Mouse (Mus musculus) cortical plate, adult 2 months (tissue): ENCODE measurements around the gene Gvin1.
"Not testable (repeated sequence)": the region's sequence is repeated elsewhere in the genome, so short reads cannot be mapped to it uniquely, and the experiment has no call there.

Experiments
- CTCF ChIP-seq: fragments of 200-500 bp; IDR thresholded peaks from 2 replicates; pipeline ENCODE4 v1.5.1; 2011; ENCODE audit warnings: mild to moderate bottlenecking, control low read depth, low read length; ENCODE audit not compliant: insufficient read depth; ENCODE audit errors: extremely low read depth
- POLR2A ChIP-seq: fragments of 200-500 bp; IDR thresholded peaks from 2 replicates; pipeline ENCODE4 v1.6.1; 2011; ENCODE audit warnings: mild to moderate bottlenecking, low read length, control low read depth; ENCODE audit not compliant: insufficient read depth; ENCODE audit errors: extremely low read depth

DNA sequence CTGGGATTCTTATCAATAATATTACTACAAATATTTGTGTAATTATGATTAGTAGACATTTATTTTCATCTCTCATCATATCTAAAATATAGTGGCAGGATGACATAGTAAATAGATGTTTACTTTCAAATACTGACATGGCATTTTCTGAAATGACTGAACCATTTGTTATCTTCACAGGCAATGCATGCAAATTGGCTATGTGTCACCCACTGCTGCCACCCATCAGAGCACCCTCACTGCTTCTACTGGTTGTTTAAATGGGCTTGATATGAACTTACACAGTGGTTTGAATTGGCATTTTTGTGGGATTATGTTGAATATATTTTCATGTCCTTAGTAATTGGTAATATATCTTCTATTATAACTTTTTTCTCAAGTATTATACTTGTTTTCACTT lies 784 bp upstream of the Gvin1 start:
- TF ChIP-seq POLR2A, CTCF: not testable (repeated sequence)
